Mouse (Mus musculus) adrenal gland, postnatal 4 days (tissue): Measurements from ENCODE around the gene Dlk2. TPM values are rescaled to one million over a fixed set of nuclear protein-coding genes. Genes with fewer than 3 reads are reported as not detected.

ENCODE experiments used
- DNase-seq, 2 experiments: peaks; one replicate each; pipeline ENCODE4 v3.0.0; 2021 to 2022; ENCODE audit warnings: low spot score in 2 of 2, mixed read lengths in 2 of 2
- total RNA-seq, 2 experiments: library from RNA; stranded (reverse); gene quantifications; 2 replicates each; pipeline ENCODE4 v1.2.3; 2021

The Dlk2 gene
- total RNA-seq, 2 experiments from 2014 or later, result 0.54 to 1.7 TPM

DNA sequence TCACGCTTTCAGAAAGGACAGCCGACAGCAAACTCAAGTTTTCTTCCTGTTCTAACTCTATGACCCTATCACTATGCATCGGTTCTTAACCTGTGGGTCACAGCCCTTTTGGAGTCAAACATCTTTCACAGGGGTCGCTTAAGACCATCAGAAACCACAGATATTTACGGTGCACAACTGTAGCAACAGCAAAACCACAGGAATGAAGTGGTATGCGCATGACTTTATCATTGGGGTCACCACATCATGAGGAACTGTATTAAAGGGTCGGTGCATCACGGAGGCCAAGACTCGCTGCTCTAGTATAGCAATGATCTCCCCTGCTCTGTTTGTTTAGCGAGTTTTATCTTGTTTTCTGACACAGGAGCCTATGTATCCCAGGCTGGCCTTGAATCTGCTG, 18.6 kb downstream of the Dlk2 start:
- no peak for DNase-seq

DNA sequence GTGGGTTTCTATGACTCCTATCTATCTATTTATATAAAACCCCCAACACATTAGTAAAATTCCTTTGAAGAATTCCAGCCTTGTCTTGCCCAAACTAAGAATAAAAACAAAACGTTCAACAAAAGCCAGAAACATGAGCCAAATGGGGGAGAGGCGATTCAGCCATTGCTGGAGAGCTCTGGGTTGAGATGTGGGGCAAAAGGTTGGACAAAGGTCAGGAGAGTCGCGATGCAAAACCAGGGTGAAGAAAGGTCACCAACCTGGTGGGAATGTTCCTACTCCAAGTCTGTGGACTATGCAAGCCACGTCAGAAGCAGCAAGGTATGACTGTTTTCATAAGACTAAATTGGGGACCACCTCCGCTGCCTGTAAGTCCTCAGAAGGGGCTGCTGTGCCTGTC, 23.3 kb downstream of the Dlk2 start:
- DNase-seq, result no peak

DNA sequence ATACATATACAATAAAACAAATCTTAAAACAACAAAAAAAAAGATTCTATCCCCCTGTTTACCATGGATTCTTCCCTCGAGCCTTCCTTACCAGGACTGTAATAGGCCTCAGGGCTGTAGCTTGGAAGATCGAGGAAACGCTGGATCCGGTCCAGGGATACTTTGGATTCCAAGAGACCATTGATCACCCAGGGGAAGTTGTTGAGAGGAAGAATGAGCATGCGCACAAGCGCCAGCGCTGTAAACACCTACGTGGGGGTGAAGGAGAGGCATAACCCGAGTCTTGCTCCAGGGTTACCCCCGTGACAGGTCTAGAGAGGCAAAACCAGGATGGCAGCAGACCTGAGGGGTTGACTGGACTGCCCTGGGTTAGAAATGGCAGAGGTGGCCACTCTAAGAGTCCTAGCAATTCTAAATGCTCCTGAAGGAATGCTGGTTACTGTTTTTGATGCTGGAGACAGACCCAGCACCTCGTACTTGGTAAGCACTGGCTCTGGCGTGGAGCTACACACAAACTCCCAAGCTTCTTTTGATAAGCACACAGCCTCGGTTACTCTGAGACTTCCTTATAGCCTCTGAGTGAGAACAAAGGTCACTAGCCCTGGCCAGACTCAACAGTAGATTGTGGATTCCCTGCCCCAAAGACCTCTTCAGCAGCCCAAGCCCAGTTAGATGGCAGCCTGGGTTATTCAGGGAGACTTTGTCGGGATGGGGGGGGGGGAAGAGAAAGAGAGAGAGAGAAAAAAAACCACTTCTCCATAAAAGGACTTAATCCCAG, 25.0 kb downstream of the Dlk2 start:
- no peak for DNase-seq

DNA sequence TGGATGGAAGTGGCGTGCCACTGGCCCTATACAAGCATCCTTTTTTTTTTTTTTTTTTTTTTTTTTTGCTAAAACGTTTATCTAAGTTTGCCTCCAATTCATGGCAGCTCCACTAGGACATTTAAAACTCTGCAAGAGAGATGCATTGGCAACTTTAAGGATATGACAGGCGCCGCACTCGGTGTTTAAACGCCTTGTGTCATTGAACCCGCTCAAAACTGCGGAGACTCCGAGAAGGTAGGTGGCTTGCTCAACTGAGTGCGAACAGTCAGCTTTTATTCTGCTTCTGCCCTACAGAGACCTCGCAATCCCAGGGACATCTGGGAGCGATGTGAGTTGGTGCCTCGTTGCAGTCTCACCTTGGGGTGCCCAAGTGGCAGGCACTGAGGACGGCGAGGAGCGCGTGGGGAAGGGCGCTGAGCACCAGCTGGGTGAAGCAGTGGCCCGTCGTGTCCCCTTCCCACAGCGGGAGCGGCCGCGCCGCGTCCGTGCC, 30.2 kb downstream of the Dlk2 start:
- no peak for DNase-seq

DNA sequence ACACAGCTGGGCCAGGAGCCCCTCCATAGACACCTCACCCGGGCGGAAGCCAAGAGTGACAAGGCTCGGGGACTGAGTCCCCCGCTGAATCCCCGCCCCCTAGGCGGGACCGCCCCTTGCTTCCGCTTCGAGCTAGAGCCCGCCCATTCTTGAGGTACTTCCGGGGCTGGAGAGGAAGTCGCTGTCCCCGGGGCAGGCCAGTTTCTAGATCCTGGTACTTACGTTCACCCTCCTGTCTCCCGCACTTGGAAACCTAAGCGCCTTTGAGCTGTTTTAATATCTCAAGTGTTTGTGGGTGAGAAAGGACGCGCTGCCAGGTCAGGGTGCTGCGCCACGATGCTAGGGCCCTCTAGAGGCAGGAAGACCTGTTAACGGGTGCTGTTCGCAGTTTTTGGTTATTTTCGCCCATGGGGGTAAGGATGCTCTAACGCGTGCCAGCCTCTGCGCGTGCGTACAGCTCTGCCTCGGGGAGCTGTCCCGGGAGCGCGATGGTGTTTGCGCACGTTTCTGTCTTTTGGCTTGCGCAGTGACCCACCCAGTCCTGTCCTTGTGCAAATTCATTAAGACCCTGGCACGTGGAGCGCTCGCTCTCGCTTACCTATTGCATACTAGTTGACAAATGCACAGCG, 30.8 kb downstream of the Dlk2 start, which contains the start of gene Abcc10:
Abcc10 (minus strand) TSS at position 447 of the 629 bp plus-strand sequence.
- DNase-seq, result peak; percentile 83 to 96

DNA sequence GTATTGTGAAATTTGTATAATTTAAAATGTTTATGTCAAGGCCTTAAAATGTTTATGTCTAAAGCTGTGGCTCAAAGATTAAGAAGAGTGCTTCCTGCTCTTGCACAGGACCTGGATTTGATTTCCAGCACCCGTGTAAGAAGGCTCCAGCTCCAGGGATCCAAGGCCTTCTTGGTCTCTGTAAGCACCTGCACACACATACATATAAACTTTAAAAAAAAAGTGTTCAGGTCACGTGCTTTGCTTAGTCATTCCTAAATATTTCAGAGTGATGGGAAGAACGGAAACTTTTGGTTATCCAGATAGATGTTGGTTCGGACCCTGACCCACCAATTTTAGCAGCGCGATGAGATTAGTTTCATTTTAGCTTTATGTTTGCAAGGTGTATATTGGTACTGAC, 31.5 kb downstream of the Dlk2 start:
- DNase-seq, result no peak

DNA sequence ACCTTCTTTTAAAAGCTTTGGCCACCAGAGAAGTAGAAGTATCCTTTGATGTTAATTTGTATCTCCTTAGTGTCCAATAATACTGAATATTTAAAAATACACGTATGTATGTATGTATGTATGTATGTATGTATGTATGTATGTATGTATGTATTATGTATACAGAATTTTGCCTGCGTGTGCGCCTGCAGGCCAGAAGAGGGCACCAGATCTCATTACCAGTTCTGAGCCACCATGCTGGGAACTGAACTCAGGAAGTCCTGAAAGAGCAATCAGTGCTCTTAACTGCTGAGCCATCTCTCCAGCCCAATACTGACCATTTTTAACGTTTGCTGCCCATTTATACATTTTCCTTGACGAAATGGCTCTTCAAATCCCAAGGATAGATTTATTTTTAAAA, 39.3 kb downstream of the Dlk2 start:
- no peak for DNase-seq

DNA sequence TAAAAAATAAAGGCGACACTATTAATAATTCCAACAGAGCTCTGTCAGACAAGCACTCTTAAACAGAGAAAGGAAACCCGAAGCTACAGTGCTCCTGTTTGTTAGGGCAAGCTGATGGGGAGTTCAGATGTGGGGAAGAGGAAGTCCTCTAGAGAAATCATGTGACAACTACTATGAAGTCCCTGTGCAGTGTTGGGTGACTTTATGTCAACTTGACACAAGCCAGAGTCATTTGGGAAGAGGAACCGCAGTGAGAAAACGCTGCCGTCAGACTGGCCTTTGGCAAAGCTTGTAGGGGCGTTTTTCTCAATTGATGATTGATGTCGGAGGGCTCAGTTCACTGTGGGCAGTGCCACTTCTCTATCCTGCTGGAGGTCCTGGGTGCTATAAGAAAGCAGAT, 44.0 kb downstream of the Dlk2 start:
- no peak for DNase-seq

DNA sequence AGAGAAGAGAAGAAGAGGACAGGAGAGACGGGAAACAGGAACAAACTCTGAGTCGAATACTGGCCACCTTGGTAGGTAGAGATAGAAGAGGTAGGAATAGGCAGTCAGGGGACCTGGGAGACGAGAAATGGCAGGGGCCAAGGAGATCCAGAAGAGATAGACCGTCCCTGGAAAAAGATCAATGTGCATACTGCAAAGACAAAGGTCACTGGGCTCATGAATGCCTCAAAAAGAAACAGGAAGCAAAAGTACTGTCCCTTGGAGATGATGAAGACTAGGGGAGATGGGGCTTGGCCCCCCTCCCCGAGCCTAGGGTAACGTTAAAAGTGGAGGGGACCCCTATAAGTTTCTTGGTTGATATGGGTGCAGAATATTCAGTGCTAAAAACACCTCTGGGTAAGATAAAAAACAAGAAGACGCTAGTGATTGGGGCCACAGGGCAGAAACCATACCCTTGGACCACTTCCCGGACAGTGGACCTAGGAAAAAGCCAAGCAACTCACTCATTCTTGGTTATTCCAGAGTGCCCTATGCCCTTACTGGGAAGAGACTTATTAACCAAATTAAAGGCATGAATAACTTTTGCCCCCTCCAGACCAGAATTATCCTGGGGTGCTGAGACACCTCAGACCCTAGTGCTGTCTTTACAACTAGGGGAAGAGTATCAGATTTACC, 53.9 kb downstream of the Dlk2 start:
- DNase-seq, result no peak

Other genes starting within 250 kb of the Dlk2 start
- gene Mrps18a, start 186.4 kb upstream of the Dlk2 start, total RNA-seq, result 100 to 1,000 TPM in 1 of 2 experiments, 10 to 100 TPM in 1; 94.1 to 101 TPM
- gene Rsph9, start 153.2 kb upstream of the Dlk2 start, total RNA-seq, result 10 to 100 TPM; 10.2 to 13.4 TPM
- 10 to 100 TPM; 18.1 to 18.4 TPM for gene Mad2l1bp, start 143.9 kb upstream of the Dlk2 start, total RNA-seq
- gene Gtpbp2, start 136.4 kb upstream of the Dlk2 start, total RNA-seq, result 100 to 1,000 TPM; 101 to 116 TPM
- 10 to 100 TPM; 34.9 to 36.8 TPM for gene Polh, start 94.8 kb upstream of the Dlk2 start, total RNA-seq
- 10 to 100 TPM; 72.0 to 74.6 TPM for gene Xpo5, start 94.6 kb upstream of the Dlk2 start, total RNA-seq
- 100 to 1,000 TPM; 101 to 108 TPM for gene Polr1c, start 49.4 kb upstream of the Dlk2 start, total RNA-seq
- gene Yipf3, start 49.3 kb upstream of the Dlk2 start, total RNA-seq, result 100 to 1,000 TPM; 137 to 139 TPM
- gene Lrrc73, start 43.9 kb upstream of the Dlk2 start, total RNA-seq, result 1 to 10 TPM; 6.3 to 7.3 TPM
- 10 to 100 TPM; 68.8 to 75.3 TPM for gene Tjap1, start 14.4 kb upstream of the Dlk2 start, total RNA-seq
- 10 to 100 TPM; 13.8 to 14.1 TPM for gene Abcc10, start 30.9 kb downstream of the Dlk2 start, total RNA-seq
- gene Zfp318, start 86.3 kb downstream of the Dlk2 start, total RNA-seq, result 10 to 100 TPM; 39.6 to 40.9 TPM
- 1 to 10 TPM; 1.6 to 2.0 TPM for gene Crip3, start 131.5 kb downstream of the Dlk2 start, total RNA-seq
- gene Slc22a7, start 141.0 kb downstream of the Dlk2 start, total RNA-seq, result 1 to 10 TPM in 1 of 2 experiments, under 1 TPM in 1; 0.14 to 4.0 TPM
- gene Ttbk1, start 190.3 kb downstream of the Dlk2 start, total RNA-seq, result 1 to 10 TPM; 2.4 to 3.7 TPM
- 1 to 10 TPM; 9.2 to 9.3 TPM for gene Dnph1, start 199.3 kb downstream of the Dlk2 start, total RNA-seq
- 10 to 100 TPM; 26.2 to 26.6 TPM for gene Cul9, start 249.0 kb downstream of the Dlk2 start, total RNA-seq